Mouse (Mus musculus) lung, adult 2 months (tissue): ENCODE data around the gene Vti1a. TPM values are rescaled to one million over a fixed set of nuclear protein-coding genes. Genes with fewer than 3 reads are reported as not detected.
A peak's percentile ranks its signal among the peaks of the same experiment; 100 is the strongest.

Experiments used
- DNase-seq: peaks from one replicate; pipeline ENCODE4 v3.0.0; 2022
- H3K4me1 ChIP-seq: fragments of 200-500 bp; 2 replicates; pipeline ENCODE4 v1.6.1; 2011; ENCODE audit warnings: low read length; ENCODE audit not compliant: control insufficient read depth, insufficient read depth
- H3K4me3 ChIP-seq: fragments of 200-500 bp; replicated peaks from 2 replicates; pipeline ENCODE3; 2011; ENCODE audit warnings: low read depth, mild to moderate bottlenecking, control low read depth, low read length; ENCODE audit errors: extremely low read depth
- CTCF ChIP-seq: fragments of 200-500 bp; IDR thresholded peaks from 2 replicates; pipeline ENCODE4 v1.5.1; 2011; ENCODE audit warnings: mild to moderate bottlenecking, low read length, control low read depth; ENCODE audit not compliant: insufficient read depth
- POLR2A ChIP-seq: fragments of 200-500 bp; IDR thresholded peaks from 2 replicates; pipeline ENCODE4 v1.6.1; 2011; ENCODE audit warnings: low read depth, mild to moderate bottlenecking, control low read depth, low read length, borderline replicate concordance; ENCODE audit errors: extremely low read depth
- WGBS: fragments of 180-500 bp; shearing (Covaris S2); methylation state at CpG from one replicate; pipeline ENCODE4 v1.1.7; 2018; 5-methylcytosine and 5-hydroxymethylcytosine counted together
- polyA plus RNA-seq: library from polyadenylated mRNA; depleted of rRNA; stranded (reverse); fragments of >200 nt; gene quantifications from 2 replicates; pipeline ENCODE4 v1.2.3, GENCODE M21; 2012

Vti1a gene
- polyA plus RNA-seq, 1 experiment, result 11.5 TPM

DNA sequence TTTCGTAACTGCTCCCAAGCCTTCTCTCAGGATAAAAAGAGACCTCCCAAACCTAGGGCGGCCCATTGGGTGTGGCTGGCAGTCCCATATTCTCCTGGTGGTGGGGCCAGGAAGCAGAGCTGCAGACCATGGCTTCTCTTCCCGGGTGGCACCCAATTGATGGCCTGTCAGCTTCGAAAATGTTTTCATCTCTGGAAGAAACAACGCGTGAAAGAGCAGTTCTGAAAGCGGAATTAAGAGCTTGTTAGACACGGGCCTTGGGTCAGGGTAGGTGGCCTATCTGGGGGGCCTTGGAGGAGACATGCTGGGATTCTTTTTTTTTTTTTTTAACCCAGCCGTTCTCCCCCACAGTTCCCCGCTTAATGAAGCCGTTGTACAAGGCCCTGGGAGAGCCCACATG lies 326.3 kb downstream of the Vti1a start:
- 88% methylated on average over 11 of the region's 11 CpGs for WGBS
- no peak for DNase-seq
- TF ChIP-seq POLR2A (no peak), CTCF (no peak)
- Histone ChIP-seq H3K4me3 (no peak overlapping the region), H3K4me1 (peaks cover 3% of the 10 kb centered on the region; the same call in 1 of the 2 replicates)

DNA sequence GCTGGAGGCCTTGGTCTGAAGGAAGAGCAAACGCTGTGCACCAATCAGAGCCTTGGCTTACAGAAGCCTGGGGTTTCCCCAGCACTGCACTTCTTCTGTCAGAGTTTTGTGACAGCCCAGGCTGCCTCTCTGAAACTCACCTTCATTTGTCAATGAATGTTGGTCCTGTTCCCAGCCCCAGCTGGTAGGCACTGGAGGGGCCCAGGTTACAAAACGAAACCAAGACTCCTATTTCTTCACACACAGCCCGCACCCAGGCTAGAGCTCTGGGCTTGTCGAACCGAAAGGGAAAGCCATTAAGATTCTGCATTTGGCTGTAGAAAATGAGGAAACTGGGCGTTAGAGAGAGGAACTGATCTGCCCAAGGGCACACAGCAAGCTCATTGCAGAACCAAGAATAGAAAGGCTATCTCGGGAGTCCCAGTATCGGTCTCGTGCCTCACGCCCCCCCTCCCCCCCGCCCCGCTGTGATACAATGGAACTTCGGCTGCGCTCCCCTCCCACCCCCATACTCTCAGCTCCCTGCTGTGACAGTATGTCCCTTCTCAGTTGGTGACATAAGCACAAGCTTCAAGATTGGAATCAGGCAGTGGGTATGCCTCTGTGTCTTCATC lies 327.3 kb downstream of the Vti1a start:
- DNase-seq, result peak; percentile 53
- whole genome bisulfite sequencing, result 6% methylated on average over 14 of the region's 14 CpGs
- peaks cover 3% of the 10 kb centered on the region; the same call in 1 of the 2 replicates for H3K4me1 ChIP-seq
- peak overlapping the region; percentile 83 for H3K4me3 ChIP-seq
- TF ChIP-seq CTCF, result no peak
- TF ChIP-seq POLR2A, result no peak

DNA sequence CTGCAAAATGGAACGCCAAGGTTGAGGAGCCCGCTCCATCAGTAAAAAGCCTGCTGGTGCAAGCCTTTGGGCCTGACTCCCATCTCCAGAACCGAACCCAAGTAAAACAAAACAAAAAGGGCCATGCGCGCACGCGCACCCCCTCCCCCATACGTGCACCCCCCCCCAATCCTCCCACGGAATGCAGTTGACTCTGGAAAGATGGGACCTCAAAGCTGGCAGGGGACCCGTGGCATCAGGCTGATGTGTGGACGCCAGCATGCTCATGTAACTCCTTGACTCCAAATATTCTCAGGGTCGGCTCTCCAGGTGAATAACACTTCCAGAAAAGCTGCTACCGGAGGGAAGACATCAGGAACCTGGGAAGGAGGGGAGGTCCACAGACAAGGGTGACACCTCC lies 327.8 kb downstream of the Vti1a start:
- Histone ChIP-seq H3K4me1 (peaks cover 3% of the 10 kb centered on the region; the same call in 1 of the 2 replicates), H3K4me3 (peak overlapping the region; percentile 83)
- 63% methylated on average over 13 of the region's 13 CpGs for WGBS
- no peak for DNase-seq
- TF ChIP-seq CTCF (no peak), POLR2A (no peak)

GRCm38 (mm10) chr19:55649363-55649762 lies 333.3 kb downstream of the Vti1a start:
- no peak for DNase-seq
- TF ChIP-seq CTCF (no peak), POLR2A (no peak)
- no peak overlapping the region for H3K4me3 ChIP-seq
- no peaks in the 10 kb centered on the region for H3K4me1 ChIP-seq
- WGBS, result 78% methylated on average over 10 of the region's 10 CpGs

DNA sequence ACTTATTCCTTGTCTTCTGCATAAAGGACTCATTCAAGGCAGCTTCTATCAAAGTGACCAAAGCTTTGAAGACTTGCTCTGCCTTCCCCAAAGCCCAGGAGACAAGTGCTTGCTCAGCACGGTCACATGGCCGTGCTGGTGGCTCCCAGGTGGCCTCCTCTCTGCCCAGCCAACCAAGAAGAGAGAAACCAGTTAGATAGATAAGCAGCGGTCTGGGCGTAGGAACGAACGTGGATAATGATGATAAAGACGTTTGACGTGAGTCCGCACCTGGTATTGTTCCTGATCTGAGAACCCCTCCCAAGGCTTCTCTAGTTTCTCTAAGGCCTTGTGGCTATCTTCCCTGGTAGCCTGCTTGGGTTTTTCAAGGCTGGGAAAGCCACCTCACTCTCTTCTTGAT lies 334.9 kb downstream of the Vti1a start:
- TF ChIP-seq CTCF (no peak), POLR2A (no peak)
- 74% methylated on average over 9 of the region's 9 CpGs for WGBS
- no peaks in the 10 kb centered on the region for H3K4me1 ChIP-seq
- DNase-seq, result no peak
- H3K4me3 ChIP-seq, result no peak overlapping the region

- no peak for TF ChIP-seq CTCF
- TF ChIP-seq POLR2A, result no peak
- Histone ChIP-seq H3K4me3 (no peak overlapping the region), H3K4me1 (no peaks in the 10 kb centered on the region)
- 75% methylated on average over 7 of the region's 7 CpGs for WGBS
- no peak for DNase-seq
Measured at GRCm38 (mm10) chr19:55652693-55653265, 336.7 kb downstream of the Vti1a start.

DNA sequence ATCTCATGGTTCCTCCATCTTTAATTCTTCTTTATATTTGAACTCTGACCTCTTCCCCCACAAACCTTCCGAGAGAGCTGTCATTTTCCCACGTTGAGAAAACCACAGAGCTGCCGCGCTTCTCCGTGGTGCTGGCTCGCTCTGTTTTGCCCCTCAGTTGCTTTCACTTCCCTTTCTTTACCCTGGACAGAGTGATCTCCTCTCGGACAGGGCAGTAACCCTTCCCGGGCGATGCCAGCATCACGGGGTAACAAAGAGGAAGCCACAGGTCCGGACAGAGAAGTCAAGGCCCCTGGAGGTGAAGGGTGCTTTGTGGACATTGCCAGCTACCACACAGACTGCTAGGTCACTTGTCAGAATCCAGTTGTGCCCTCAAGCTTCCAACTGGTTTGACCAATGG lies 344.1 kb downstream of the Vti1a start:
- no peaks in the 10 kb centered on the region for H3K4me1 ChIP-seq
- H3K4me3 ChIP-seq, result no peak overlapping the region
- 68% methylated on average over 11 of the region's 11 CpGs for WGBS
- no peak for DNase-seq
- TF ChIP-seq POLR2A, result no peak
- TF ChIP-seq CTCF, result no peak

- Histone ChIP-seq H3K4me3 (no peak overlapping the region), H3K4me1 (no peaks in the 10 kb centered on the region)
- 55% methylated on average over 5 of the region's 5 CpGs for WGBS
- no peak for DNase-seq
- TF ChIP-seq POLR2A, result no peak
- no peak for TF ChIP-seq CTCF
Measured at GRCm38 (mm10) chr19:55662521-55663223, 346.6 kb downstream of the Vti1a start.

DNA sequence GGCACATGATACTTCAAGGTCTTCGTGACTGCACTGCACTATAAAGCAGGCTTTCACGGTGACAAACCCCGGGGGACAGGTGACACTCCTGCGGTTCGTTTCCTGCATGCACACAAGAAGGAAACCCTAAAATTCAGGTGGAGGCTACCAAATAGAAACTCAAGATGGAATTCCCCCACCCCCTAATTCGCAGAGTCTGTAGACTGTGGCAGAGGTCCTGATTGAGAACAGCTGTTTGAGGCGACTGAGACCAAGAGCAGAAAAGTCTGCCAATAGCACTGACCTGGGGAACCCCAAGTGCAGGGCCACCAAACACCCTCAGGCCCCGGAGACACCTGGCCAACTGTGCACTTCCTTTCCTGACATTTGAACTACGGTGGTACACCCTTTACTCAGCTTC lies 351.7 kb downstream of the Vti1a start:
- TF ChIP-seq CTCF (no peak), POLR2A (no peak)

More for the DNA sequence above, 351.7 kb downstream of the Vti1a start:
- Histone ChIP-seq H3K4me3 (no peak overlapping the region), H3K4me1 (no peaks in the 10 kb centered on the region)
- 63% methylated on average over 9 of the region's 9 CpGs for WGBS
- no peak for DNase-seq
